Mouse (Mus musculus): ENCODE data around the gene Trp53rka. TPM values are rescaled to one million over a fixed set of nuclear protein-coding genes. Genes with fewer than 3 reads are reported as not detected.

Trp53rka gene
- total RNA-seq, 2 experiments from 2014 or later, result 4.6 to 15.7 TPM

- ATAC-seq (replicated peaks; ENCODE audit: poor library complexity, severe bottlenecking), result peak; percentile 59
These were observed 6.1 kb downstream of the Trp53rka start for GRCm38 (mm10) chr2:165486881-165487535.

GRCm38 (mm10) chr2:165486401-165486800, 6.7 kb downstream of the Trp53rka start:
- ATAC-seq (replicated peaks; ENCODE audit: poor library complexity, severe bottlenecking), result no peak; the same call in 1 of the 2 replicates

GRCm38 (mm10) chr2:165485826-165486225, 7.3 kb downstream of the Trp53rka start:
- no peak for ATAC-seq (replicated peaks; ENCODE audit: poor library complexity, severe bottlenecking)

- ATAC-seq (replicated peaks; ENCODE audit: poor library complexity, severe bottlenecking), result no peak
These were observed 9.0 kb downstream of the Trp53rka start for GRCm38 (mm10) chr2:165484152-165484551.

- no peak for ATAC-seq (replicated peaks; ENCODE audit: poor library complexity, severe bottlenecking)
These were observed 11.1 kb downstream of the Trp53rka start for GRCm38 (mm10) chr2:165482003-165482402.

GRCm38 (mm10) chr2:165475850-165476249, 17.3 kb downstream of the Trp53rka start:
- no peak for ATAC-seq (replicated peaks; ENCODE audit: poor library complexity, severe bottlenecking)

- no peak for ATAC-seq (replicated peaks; ENCODE audit: poor library complexity, severe bottlenecking)
These were observed 17.7 kb downstream of the Trp53rka start for GRCm38 (mm10) chr2:165475412-165475811.

- no peak; the same call in 1 of the 2 replicates for ATAC-seq (replicated peaks; ENCODE audit: poor library complexity, severe bottlenecking)
These were observed 20.1 kb downstream of the Trp53rka start, which contains the start of gene Slc13a3 for GRCm38 (mm10) chr2:165473003-165473402. TSS of gene Slc13a3 (minus strand) at chr2:165473230.

- no peak for ATAC-seq (replicated peaks; ENCODE audit: poor library complexity, severe bottlenecking)
These were observed 21.2 kb downstream of the Trp53rka start for GRCm38 (mm10) chr2:165471943-165472342.

- peak; percentile 82 for ATAC-seq (replicated peaks; ENCODE audit: poor library complexity, severe bottlenecking)
These were observed 23.0 kb downstream of the Trp53rka start for GRCm38 (mm10) chr2:165470167-165470566.

- no peak for ATAC-seq (replicated peaks; ENCODE audit: poor library complexity, severe bottlenecking)
These were observed 25.2 kb downstream of the Trp53rka start for GRCm38 (mm10) chr2:165467824-165468452.

- ATAC-seq (replicated peaks; ENCODE audit: poor library complexity, severe bottlenecking), result no peak
These were observed 33.5 kb downstream of the Trp53rka start for GRCm38 (mm10) chr2:165459663-165460062.

- no peak for ATAC-seq (replicated peaks; ENCODE audit: poor library complexity, severe bottlenecking)
These were observed 34.9 kb downstream of the Trp53rka start for GRCm38 (mm10) chr2:165458189-165458588.

GRCm38 (mm10) chr2:165456710-165457109, 36.4 kb downstream of the Trp53rka start:
- no peak for ATAC-seq (replicated peaks; ENCODE audit: poor library complexity, severe bottlenecking)

GRCm38 (mm10) chr2:165452730-165453693, 40.1 kb downstream of the Trp53rka start:
- peak; percentile 90 for ATAC-seq (replicated peaks; ENCODE audit: poor library complexity, severe bottlenecking)

- peak; percentile 39 for ATAC-seq (replicated peaks; ENCODE audit: poor library complexity, severe bottlenecking)
These were observed 44.6 kb downstream of the Trp53rka start for GRCm38 (mm10) chr2:165448475-165448874.

GRCm38 (mm10) chr2:165444861-165445260, 48.3 kb downstream of the Trp53rka start:
- ATAC-seq (replicated peaks; ENCODE audit: poor library complexity, severe bottlenecking), result peak; percentile 67

GRCm38 (mm10) chr2:165442981-165443380, 50.1 kb downstream of the Trp53rka start:
- no peak for ATAC-seq (replicated peaks; ENCODE audit: poor library complexity, severe bottlenecking)

GRCm38 (mm10) chr2:165441613-165442012, 51.5 kb downstream of the Trp53rka start:
- no peak for ATAC-seq (replicated peaks; ENCODE audit: poor library complexity, severe bottlenecking)

Measured in granulocyte monocyte progenitor cell, adult 5-6 weeks (primary cell).